Mouse (Mus musculus) CH12.LX (cell line): ENCODE data around the gene 1600002K03Rik. TPM values are rescaled to one million over a fixed set of nuclear protein-coding genes. Genes with fewer than 3 reads are reported as not detected.

Experiments
- DNase-seq: peaks from one replicate; pipeline ENCODE4 v3.0.0-alpha.2; 2013; ENCODE audit errors: extremely low read depth
- H3K27ac ChIP-seq: 2 replicates; pipeline ENCODE4 v1.5.1; 2012; ENCODE audit warnings: low read depth, mild to moderate bottlenecking, control low read depth, moderate library complexity; ENCODE audit not compliant: insufficient read depth
- H3K27me3 ChIP-seq: replicated peaks from 2 replicates; pipeline ENCODE3; 2012; ENCODE audit warnings: inconsistent platforms
- H3K36me3 ChIP-seq, 2 experiments: replicated peaks in 1 of 2; 2 replicates each; pipeline versions ENCODE3 to v1.6.1; 2012; ENCODE audit warnings: inconsistent platforms in 1 of 2, low read length in 1 of 2, mild to moderate bottlenecking in 1 of 2, mixed read lengths in 1 of 2, moderate library complexity in 1 of 2; ENCODE audit not compliant: control insufficient read depth in 1 of 2, insufficient read depth in 1 of 2
- H3K4me1 ChIP-seq, 2 experiments: 2 replicates each; pipeline ENCODE4 v1.6.1; 2012; ENCODE audit warnings: inconsistent platforms in 1 of 2, moderate library complexity in 1 of 2; ENCODE audit not compliant: insufficient read depth in 2 of 2, control insufficient read depth in 1 of 2
- H3K4me2 ChIP-seq: 2 replicates; pipeline ENCODE4 v1.6.1; 2012; ENCODE audit warnings: low read depth, mild to moderate bottlenecking, control low read depth; ENCODE audit not compliant: poor library complexity, insufficient read depth, severe bottlenecking
- H3K4me3 ChIP-seq, 3 experiments: fragments of 150-350 bp in 1 of 3; sonication (generic) in 1 of 3; replicated peaks in 1 of 3; 2 replicates each; pipeline versions ENCODE3 to v1.5.1; 2011 to 2012; ENCODE audit warnings: low read depth in 2 of 3, low read length in 2 of 3, mild to moderate bottlenecking in 2 of 3, moderate library complexity in 2 of 3, control low read depth in 1 of 3, improper control_type of control experiment in 1 of 3, inconsistent platforms in 1 of 3, mixed read lengths in 1 of 3; ENCODE audit not compliant: poor library complexity in 1 of 3
- H3K79me2 ChIP-seq: replicated peaks from 2 replicates; pipeline ENCODE4 v1.6.1; 2012; ENCODE audit warnings: mild to moderate bottlenecking, moderate library complexity; ENCODE audit not compliant: control insufficient read depth, poor library complexity, insufficient read depth, severe bottlenecking; ENCODE audit errors: extremely low read depth
- H3K9ac ChIP-seq: 2 replicates; pipeline ENCODE4 v1.6.1; 2012; ENCODE audit warnings: low read depth, mild to moderate bottlenecking, control low read depth, moderate library complexity; ENCODE audit not compliant: insufficient read depth
- H3K9me3 ChIP-seq: replicated peaks from 2 replicates; pipeline ENCODE3; 2012; ENCODE audit warnings: low read length, inconsistent platforms, mixed read lengths
- BHLHE40 ChIP-seq: IDR thresholded peaks from 2 replicates; pipeline ENCODE4 v1.6.1; 2011; ENCODE audit warnings: mild to moderate bottlenecking, low read depth, low read length, improper control_type of control experiment
- CHD2 ChIP-seq: IDR thresholded peaks from 2 replicates; pipeline ENCODE4 v1.6.1; 2011; ENCODE audit warnings: low read length, improper control_type of control experiment
- CTCF ChIP-seq, 2 experiments: IDR thresholded peaks in 1 of 2; conservative IDR thresholded peaks in 1 of 2; 2 replicates each; pipeline ENCODE4 v1.5.1; 2011 to 2012; ENCODE audit warnings: low read depth in 2 of 2, low read length in 2 of 2, improper control_type of control experiment in 1 of 2, inconsistent platforms in 1 of 2, mild to moderate bottlenecking in 1 of 2, moderate library complexity in 1 of 2
- ELF1 ChIP-seq: IDR thresholded peaks from 2 replicates; pipeline ENCODE4 v1.6.1; 2014; ENCODE audit warnings: low read depth, mild to moderate bottlenecking, inconsistent platforms, low read length, improper control_type of control experiment
- ETS1 ChIP-seq: conservative IDR thresholded peaks from 2 replicates; pipeline ENCODE4 v1.6.1; 2012; ENCODE audit warnings: low read depth, mild to moderate bottlenecking, inconsistent platforms, low read length, improper control_type of control experiment, moderate library complexity
- GABPA ChIP-seq: IDR thresholded peaks from 2 replicates; pipeline ENCODE4 v1.6.1; 2012; ENCODE audit warnings: low read depth, low read length, improper control_type of control experiment, inconsistent platforms; ENCODE audit not compliant: insufficient replicate concordance
- HCFC1 ChIP-seq: IDR thresholded peaks from 2 replicates; pipeline ENCODE4 v1.6.1; 2012; ENCODE audit warnings: low read depth, mild to moderate bottlenecking, inconsistent platforms, low read length, improper control_type of control experiment
- IRF4 ChIP-seq: IDR thresholded peaks from 2 replicates; pipeline ENCODE4 v1.6.1; 2014; ENCODE audit warnings: low read depth, mild to moderate bottlenecking, inconsistent platforms, low read length, improper control_type of control experiment
- KAT2A ChIP-seq: IDR thresholded peaks from 2 replicates; pipeline ENCODE4 v1.6.1; 2012; ENCODE audit warnings: low read length, improper control_type of control experiment, inconsistent platforms; ENCODE audit not compliant: insufficient replicate concordance
- MAZ ChIP-seq: IDR thresholded peaks from 2 replicates; pipeline ENCODE4 v1.6.1; 2012; ENCODE audit warnings: low read depth, mild to moderate bottlenecking, inconsistent platforms, low read length, improper control_type of control experiment, moderate library complexity
- MEF2A ChIP-seq: IDR thresholded peaks from 2 replicates; pipeline ENCODE4 v1.6.1; 2014; ENCODE audit warnings: low read depth, mild to moderate bottlenecking, inconsistent platforms, low read length, improper control_type of control experiment, borderline replicate concordance
- NELFE ChIP-seq: IDR thresholded peaks from 2 replicates; pipeline ENCODE4 v1.6.1; 2011; ENCODE audit warnings: low read depth, low read length, improper control_type of control experiment
- NRF1 ChIP-seq: IDR thresholded peaks from 2 replicates; pipeline ENCODE4 v1.6.1; 2014; ENCODE audit warnings: low read depth, mild to moderate bottlenecking, inconsistent platforms, low read length, improper control_type of control experiment, moderate library complexity
- POLR2A ChIP-seq: IDR thresholded peaks from 2 replicates; pipeline ENCODE4 v1.6.1; 2011; ENCODE audit warnings: low read depth, mild to moderate bottlenecking, improper control_type of control experiment, low read length
- POLR2AphosphoS2 ChIP-seq: IDR thresholded peaks from 2 replicates; pipeline ENCODE4 v1.6.1; 2011; ENCODE audit warnings: low read depth, low read length, improper control_type of control experiment
- RCOR1 ChIP-seq: conservative IDR thresholded peaks from 2 replicates; pipeline ENCODE4 v1.6.1; 2012; ENCODE audit warnings: low read depth, mild to moderate bottlenecking, inconsistent platforms, low read length, improper control_type of control experiment
- SIN3A ChIP-seq: IDR thresholded peaks from 2 replicates; pipeline ENCODE4 v1.6.1; 2012; ENCODE audit warnings: low read length, improper control_type of control experiment, inconsistent platforms
- TCF12 ChIP-seq: IDR thresholded peaks from 2 replicates; pipeline ENCODE4 v1.6.1; 2014; ENCODE audit warnings: low read depth, mild to moderate bottlenecking, inconsistent platforms, low read length, improper control_type of control experiment
- USF1 ChIP-seq: IDR thresholded peaks from 2 replicates; pipeline ENCODE4 v1.6.1; 2014; ENCODE audit warnings: low read depth, mild to moderate bottlenecking, inconsistent platforms, low read length, improper control_type of control experiment
- ZMIZ1 ChIP-seq: IDR thresholded peaks from 2 replicates; pipeline ENCODE4 v1.6.1; 2012; ENCODE audit warnings: low read depth, mild to moderate bottlenecking, inconsistent platforms, low read length, improper control_type of control experiment
- dilution Hi-C: fragments of 300-500 bp; cut with MboI; formaldehyde crosslinking; loops from 2 replicates; pipeline ENCODE4 v1.14.3; 2020; ENCODE audit warnings: low sequenced_read_pairs; ENCODE audit not compliant: extremely low pct_unique_long_range_greater_than_20kb, extremely low pct_ligation_motif_present
- in situ Hi-C: fragments of 300-500 bp; cut with MboI; formaldehyde crosslinking; loops from 3 replicates; pipeline ENCODE4 v1.14.3; 2019; ENCODE audit warnings: low sequenced_read_pairs, low pct_ligation_motif_present, low pct_unique_long_range_greater_than_20kb, mixed read lengths
- polyA plus RNA-seq: library from polyadenylated mRNA; unstranded; fragments of >175 nt; gene quantifications from 2 replicates; pipeline ENCODE4 v1.2.1, GENCODE M21; 2012; ENCODE audit warnings: low read depth; ENCODE audit not compliant: insufficient read length
- total RNA-seq, 2 experiments: library from RNA; depleted of rRNA; stranded (reverse); fragments of 300-350 nt in 1 of 2; fragments of >200 nt in 1 of 2; gene quantifications; 2 replicates each; pipeline ENCODE4 v1.2.3; 2012 to 2014

Gene 1600002K03Rik
- total and polyA plus RNA-seq, 3 experiments = 19.3 to 40.2 (median 30.5) TPM

DNA sequence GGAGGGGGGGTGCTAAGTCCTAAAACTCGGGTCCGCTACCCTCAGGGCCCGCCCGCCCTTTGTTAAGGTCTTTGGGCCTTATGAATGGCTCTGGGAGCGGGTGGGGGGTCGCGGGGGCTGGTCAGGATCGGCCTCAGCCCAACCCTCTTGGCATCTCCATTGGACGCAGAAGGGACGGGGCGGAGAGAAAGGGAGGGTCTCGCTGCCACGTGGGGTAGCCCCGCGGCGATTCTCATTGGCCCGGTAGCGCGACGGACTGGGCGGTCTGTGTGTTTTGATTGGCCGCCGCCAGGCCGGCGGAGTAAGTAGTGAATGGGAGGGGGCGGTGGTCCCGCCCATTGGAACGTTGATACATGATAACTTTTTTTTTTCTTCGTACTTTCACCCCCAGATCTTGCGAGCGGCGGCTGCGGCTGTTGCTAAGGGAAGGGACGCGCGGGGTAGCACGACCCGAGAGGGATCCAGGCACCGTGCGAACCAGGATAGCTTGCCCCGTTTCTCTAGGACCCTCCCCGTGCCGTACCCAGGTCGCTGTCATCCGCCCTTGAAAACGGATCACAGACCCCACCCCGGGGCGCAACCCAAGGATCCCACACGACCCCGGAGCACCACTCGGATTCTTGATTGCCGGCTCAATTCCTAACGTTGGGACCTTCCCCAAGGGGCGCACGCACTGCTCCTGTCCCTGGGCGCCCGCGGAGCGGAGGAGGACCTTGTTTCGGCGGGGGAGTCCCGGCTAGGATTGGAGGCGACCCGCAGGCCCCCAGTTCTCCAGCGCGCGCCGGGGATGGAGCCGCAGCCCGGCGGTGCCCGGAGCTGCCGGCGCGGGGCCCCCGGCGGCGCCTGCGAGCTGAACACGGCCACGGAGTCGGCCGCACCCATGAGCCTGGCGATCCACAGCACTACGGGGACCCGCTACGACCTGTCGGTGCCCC is 23.2 kb upstream of the 1600002K03Rik start (continued):
- TF ChIP-seq MAZ = 0 out of 2 replicates have a peak, but pooled peaks have one; percentile 61

- no peak for DNase-seq
- Histone ChIP-seq H3K4me3 (peak overlapping the region; percentile 81 to 84 (median 82)), H3K9ac (peak overlapping the region; percentile 95), H3K9me3 (no peaks in the 10 kb centered on the region), H3K27me3 (no peaks in the 10 kb centered on the region), H3K27ac (peak overlapping the region; percentile 96), H3K4me2 (peak overlapping the region; percentile 67), H3K36me3 (peaks cover 36 to 49% of the 10 kb centered on the region in 2 experiments), H3K79me2 (peaks cover 15% of the 10 kb centered on the region), H3K4me1 (peaks cover 29 to 50% of the 10 kb centered on the region in 2 experiments)
- dilution Hi-C loops = no loop called here
- in situ Hi-C loops = no loop called here
- TF ChIP-seq TCF12 (peak; percentile 82), POLR2AphosphoS2 (no peak), USF1 (no peak), GABPA (no peak), ELF1 (peak; percentile 77), POLR2A (peak; percentile 51), MAZ (peak; percentile 96), NELFE (no peak), ZMIZ1 (no peak), HCFC1 (peak; percentile 51; the same call in 1 of the 2 replicates), CHD2 (peak; percentile 93), IRF4 (peak; percentile 74), ETS1 (peak; percentile 70), NRF1 (peak; percentile 48; the same call in 1 of the 2 replicates), KAT2A (peak; percentile 62; the same call in 1 of the 2 replicates), SIN3A (peak; percentile 52; the same call in 1 of the 2 replicates), CTCF (conservative IDR thresholded peaks at IDR 0.05 in 1 of 2, IDR thresholded peaks at IDR 0.05 in 1 of 2; ENCODE audit: low read depth in 2 of 2, low read length in 2 of 2) (no peak; a peak in 1 of 4 replicates), BHLHE40 (peak; percentile 30; the same call in 1 of the 2 replicates), RCOR1 (no peak), MEF2A (peak; percentile 26; the same call in 1 of the 2 replicates)
Observed at GRCm38 (mm10) chr10:80150226-80151210, 22.2 kb upstream of the 1600002K03Rik start.
